Mouse (Mus musculus): ENCODE results near the gene Car12.

Car12 gene

GRCm38 (mm10) chr9:66713135-66714021 lies at the start of gene Car12:
Gene Car12, plus strand, starts transcription at chr9:66713686.
- DNase-seq (ENCODE audit: low spot score in 2 of 2) = no peak

DNA sequence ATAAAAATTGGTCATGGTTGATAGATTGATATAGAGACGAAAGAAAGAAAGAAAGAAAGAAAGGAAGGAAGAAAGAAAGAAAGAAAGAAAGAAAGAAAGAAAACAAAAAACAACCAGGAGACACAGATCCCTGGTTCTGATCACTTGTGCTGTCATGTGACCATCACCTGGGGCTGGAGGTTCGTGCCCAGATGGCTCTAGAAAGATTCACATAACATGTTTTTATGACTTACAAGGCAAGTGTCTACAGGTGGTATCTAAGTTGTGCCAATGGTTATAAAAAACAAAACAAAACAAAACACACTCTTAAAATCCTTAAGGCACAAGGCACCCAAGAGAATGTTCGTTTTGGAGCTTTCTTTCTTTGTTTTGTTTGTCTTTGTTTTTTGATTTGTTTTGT lies 49.7 kb upstream of the Car12 start:
- no peak for DNase-seq (ENCODE audit: low spot score in 2 of 2)

DNA sequence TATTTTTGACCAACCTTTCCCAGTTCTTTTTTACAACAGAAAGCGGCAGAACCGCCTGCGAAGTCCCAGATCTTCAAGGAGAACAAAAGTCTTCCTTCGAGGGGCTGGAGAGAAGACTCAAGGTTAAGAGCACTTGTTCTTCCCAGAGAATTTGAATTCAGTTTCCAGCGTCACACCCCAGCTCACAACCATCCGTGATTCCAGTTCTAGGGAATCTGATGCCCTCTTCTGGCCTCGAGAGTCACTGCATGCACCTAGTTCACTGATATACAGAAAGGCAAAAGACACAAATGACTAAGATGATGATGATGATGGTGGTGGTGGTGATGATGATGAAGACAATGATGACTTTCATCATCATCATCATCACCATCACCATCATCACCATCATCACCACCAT lies 48.9 kb upstream of the Car12 start:
- DNase-seq (ENCODE audit: low spot score in 2 of 2) = no peak

DNA sequence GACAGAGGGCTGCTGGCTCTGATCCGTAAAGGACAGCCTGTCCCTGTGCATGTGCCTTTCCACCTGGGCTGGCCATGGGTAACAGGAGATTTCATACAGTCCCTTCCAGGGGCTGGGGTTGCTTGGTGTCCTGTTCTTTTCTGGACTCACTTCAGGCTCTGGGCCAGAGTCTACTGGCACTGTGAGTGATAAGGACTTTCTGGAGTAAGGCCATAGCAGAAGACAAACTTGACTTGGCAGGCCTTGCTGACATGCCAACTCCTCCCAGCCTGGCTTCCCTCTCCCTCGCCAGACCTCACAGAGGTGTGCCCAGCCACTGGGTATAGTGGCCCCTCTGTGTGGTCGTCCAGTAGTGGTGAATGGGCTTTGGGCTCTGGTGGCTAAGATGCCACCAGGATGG lies 47.3 kb upstream of the Car12 start:
- no peak for DNase-seq (ENCODE audit: low spot score in 2 of 2)

DNA sequence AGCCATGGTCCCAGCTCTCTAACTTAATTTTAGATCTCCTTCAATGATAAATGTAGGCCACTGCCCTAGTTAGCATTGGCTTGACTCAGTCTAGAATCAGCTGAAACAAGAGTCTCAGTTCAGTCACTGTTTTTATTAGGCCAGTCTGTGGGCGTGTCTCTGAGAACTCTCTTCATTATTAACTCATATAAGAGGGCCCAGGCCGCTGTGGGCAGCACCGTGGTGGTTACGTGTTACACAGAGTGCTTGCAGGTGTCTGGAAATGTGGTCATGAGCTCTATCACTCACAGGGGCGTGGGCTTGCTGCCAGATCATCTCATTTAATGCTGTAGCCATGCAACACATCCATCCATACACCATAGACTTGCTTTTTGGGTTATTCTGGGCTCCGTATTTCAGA lies 46.4 kb upstream of the Car12 start:
- no peak for DNase-seq (ENCODE audit: low spot score in 2 of 2)

DNA sequence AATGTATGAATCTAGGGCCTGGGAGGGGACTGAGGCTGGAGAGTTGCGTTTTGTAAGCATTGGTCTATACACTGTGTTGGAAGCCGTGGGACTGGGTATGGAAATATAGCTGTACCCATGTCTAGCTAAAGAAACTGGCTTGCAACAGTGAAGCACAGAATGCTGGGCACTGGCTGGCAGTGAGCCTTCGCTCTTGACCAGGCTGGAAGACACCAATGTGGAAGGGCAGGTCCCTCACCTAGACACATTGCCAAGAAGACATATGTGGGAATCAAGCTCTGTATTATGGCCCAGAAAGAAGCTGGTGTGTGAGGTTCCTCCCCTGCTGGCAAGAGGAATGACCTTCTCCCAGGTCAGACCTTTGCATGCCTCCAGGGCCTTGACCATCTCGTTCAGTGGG lies 45.6 kb upstream of the Car12 start:
- no peak for DNase-seq (ENCODE audit: low spot score in 2 of 2)

- DNase-seq (ENCODE audit: low spot score in 2 of 2) = no peak
Measured at GRCm38 (mm10) chr9:66669561-66670078, 43.9 kb upstream of the Car12 start.

- no peak for DNase-seq (ENCODE audit: low spot score in 2 of 2)
Measured at GRCm38 (mm10) chr9:66673771-66674170, 39.7 kb upstream of the Car12 start.

DNA sequence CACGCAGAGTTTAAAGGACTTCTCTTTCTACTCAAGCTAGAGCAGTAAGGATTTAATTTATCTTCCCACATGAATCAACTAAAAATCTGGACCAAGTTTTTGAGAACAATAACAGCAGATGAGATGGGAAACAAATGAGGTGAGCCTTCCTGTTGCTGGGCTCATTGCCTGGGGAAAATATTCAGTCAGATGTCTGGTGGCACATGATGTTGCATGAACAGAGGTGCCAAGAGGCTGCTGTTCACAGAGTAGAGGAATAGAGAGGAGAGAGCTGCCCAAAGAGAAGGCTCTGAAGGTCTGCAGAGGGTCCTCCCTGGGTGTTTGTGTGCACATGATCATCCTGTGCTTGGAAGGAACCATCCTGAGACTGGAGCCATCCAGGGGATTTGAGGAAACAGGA lies 37.9 kb upstream of the Car12 start:
- no peak for DNase-seq (ENCODE audit: low spot score in 2 of 2)

DNA sequence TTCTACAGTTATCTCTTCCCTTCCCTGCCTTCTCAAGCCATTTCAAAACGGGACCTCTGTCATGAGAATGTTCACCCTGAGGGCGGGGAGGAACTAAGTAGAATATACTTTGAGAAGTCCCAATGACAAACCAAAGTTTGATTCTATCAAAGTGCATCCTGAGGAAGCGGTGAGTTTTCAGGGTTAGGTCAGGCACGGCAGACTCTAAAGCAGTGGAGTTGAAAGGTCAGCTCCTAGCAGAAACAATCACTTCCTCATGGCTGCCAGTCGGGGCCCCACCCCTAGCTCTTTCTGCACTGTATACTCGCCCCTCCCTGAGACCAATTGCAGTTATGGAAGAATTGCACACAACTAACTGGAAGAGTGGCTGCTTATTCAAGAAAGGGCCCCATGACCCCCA lies 33.4 kb upstream of the Car12 start:
- no peak for DNase-seq (ENCODE audit: low spot score in 2 of 2)

DNA sequence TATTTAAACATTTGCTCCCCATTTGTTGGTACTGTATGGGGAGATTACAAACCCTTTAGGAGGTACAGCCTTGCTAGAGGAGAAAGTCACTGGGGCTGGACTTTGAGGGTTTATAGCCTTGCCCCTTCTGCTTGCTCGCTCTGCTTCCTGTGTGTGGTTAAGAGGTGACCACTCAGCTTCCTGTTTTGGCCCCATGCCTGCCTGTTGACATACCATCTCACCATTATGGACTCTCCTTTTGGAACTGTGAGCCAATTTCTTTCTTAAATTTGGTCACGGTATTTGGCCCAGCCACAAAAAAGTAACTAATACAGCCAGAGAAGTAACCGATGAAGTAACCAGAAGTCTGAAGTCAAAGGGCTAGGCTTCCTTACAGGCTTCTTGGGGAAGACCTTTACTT lies 30.7 kb upstream of the Car12 start:
- no peak for DNase-seq (ENCODE audit: low spot score in 2 of 2)

- DNase-seq (ENCODE audit: low spot score in 2 of 2) = no peak
Measured at GRCm38 (mm10) chr9:66685730-66686129, 27.8 kb upstream of the Car12 start.

GRCm38 (mm10) chr9:66687713-66688112 lies 25.8 kb upstream of the Car12 start:
- DNase-seq (ENCODE audit: low spot score in 2 of 2) = no peak

GRCm38 (mm10) chr9:66691683-66692305 lies 21.7 kb upstream of the Car12 start:
- no peak for DNase-seq (ENCODE audit: low spot score in 2 of 2)

GRCm38 (mm10) chr9:66697355-66698140 lies 15.9 kb upstream of the Car12 start:
- DNase-seq (ENCODE audit: low spot score in 2 of 2) = no peak

GRCm38 (mm10) chr9:66699748-66700147 lies 13.7 kb upstream of the Car12 start:
- no peak for DNase-seq (ENCODE audit: low spot score in 2 of 2)

DNA sequence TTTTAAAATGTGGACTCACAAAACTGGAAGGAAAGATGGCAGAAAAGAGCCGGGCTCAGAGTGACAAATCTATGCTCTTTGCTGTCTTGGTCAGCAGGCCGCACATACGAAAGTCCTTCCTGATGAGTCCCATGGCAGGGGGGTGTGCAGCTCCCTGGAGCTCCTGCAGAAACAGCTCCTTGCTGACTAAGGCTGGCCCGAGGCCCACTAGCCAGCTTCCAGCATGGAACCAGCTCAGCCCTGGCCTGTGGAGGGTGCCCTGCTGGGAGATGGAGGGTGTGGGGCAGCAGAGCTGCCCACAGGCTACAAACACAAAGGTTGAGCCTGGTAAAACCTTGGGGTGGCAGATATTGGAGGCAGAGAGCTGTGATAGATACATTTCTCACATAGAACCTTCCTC lies 10.5 kb upstream of the Car12 start:
- no peak for DNase-seq (ENCODE audit: low spot score in 2 of 2)

- no peak for DNase-seq (ENCODE audit: low spot score in 2 of 2)
Measured at GRCm38 (mm10) chr9:66705354-66705753, 8.1 kb upstream of the Car12 start.

- DNase-seq (ENCODE audit: low spot score in 2 of 2) = peak in 1 of 2 experiments; percentile 36
Measured at GRCm38 (mm10) chr9:66705766-66706165, 7.7 kb upstream of the Car12 start.

DNA sequence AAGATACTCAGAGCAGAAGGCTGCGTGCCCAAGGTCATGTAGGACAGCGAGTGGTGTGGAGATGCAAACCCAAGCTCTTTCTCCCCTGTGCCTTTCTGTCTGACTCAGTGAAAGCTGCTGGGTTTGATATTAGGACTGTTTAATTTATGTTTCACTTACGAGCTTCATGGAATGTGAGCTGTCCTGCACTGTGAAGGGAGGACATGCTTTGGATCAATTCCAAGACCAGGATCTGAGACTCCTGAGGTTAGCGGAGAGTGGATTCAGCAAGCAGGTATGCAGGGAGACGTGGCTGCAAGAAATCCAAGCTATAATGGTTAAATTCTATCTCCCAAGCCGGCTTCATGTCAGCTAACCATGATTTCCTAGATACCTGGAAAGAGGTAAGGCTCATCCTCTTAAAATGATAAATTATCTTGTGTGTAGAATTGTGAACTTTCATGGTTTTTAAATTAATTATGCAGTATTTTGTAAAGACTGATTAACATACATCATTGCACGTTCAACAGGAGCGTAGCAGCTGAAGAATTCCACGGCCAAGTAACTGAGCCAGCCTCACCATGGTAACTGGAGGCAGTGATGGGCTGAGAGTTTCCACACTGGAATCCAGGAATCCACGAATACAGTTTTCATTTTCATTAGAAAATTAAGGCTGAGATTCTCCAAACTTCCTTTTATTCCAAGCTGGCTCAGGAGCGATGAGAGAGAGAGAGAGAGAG lies 5.3 kb upstream of the Car12 start:
- no peak for DNase-seq (ENCODE audit: low spot score in 2 of 2)

DNA sequence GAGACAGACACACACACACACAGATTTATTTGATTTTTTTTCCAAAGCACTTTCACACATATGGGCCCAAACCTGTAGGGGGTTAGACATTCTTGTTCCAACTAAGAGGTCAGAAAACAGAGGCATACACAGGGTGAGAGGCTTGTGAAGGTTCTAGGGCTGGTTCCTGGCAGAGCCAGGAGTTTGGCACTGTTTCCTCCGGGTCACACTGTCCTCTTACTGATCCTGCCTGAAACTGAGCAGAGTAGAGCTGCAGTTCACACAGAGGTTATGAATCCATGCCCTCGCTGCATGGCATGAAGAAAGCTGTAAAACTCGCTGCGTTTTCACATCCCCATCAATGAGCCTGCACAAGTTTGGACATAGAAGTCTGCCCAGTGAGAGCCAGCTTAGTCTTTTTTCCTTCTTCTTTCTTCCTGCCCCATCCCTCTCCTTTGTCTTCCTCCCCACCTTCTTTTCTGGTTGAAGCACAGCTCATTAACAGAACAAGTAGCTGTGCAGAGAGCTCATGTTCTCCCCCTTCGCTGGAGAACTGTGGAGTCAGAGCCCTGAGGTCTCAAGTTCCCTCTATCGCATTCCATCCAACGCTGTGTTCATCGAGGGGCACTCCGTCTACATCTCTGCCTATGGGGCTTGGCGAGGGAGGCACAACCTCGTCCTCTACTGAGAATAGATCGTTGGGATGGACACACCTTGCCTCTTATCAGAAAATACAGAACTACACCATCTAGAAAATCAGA lies 4.5 kb upstream of the Car12 start:
- DNase-seq (ENCODE audit: low spot score in 2 of 2) = no peak

Data from frontal cortex, postnatal 10 days (tissue).